Mouse (Mus musculus) hindbrain, embryonic 13.5 days (tissue): ENCODE measurements around the gene Nabp2. TPM values are rescaled to one million over a fixed set of nuclear protein-coding genes. Genes with fewer than 3 reads are reported as not detected.
A peak's percentile ranks its signal among the peaks of the same experiment; 100 is the strongest.

Experiments
- ATAC-seq: fragments of 200-750 bp; cut with Nextera tagmentation; 2 replicates; pipeline ENCODE4 v1.8.0; 2017; ENCODE audit warnings: moderate TSS enrichment; ENCODE audit not compliant: low FRiP score
- H3K27ac ChIP-seq: fragments of 300-500 bp; sonication (generic); 2 replicates; pipeline ENCODE4 v1.5.1; 2015; ENCODE audit warnings: inconsistent platforms, mild to moderate bottlenecking, moderate library complexity
- H3K27me3 ChIP-seq: fragments of 300-500 bp; sonication (generic); 2 replicates; pipeline ENCODE4 v1.6.1; 2015; ENCODE audit warnings: mild to moderate bottlenecking, inconsistent platforms
- H3K36me3 ChIP-seq: fragments of 300-500 bp; sonication (generic); 2 replicates; pipeline ENCODE4 v1.6.1; 2015; ENCODE audit warnings: mild to moderate bottlenecking, inconsistent platforms
- H3K4me1 ChIP-seq: fragments of 300-500 bp; sonication (generic); replicated peaks from 2 replicates; pipeline ENCODE4 v1.6.1; 2015; ENCODE audit warnings: inconsistent platforms
- H3K4me2 ChIP-seq: fragments of 300-500 bp; sonication (generic); 2 replicates; pipeline ENCODE4 v1.6.1; 2015; ENCODE audit warnings: inconsistent platforms, mild to moderate bottlenecking, moderate library complexity
- H3K4me3 ChIP-seq: fragments of 300-500 bp; sonication (generic); 2 replicates; pipeline ENCODE4 v1.5.1; 2015; ENCODE audit warnings: mild to moderate bottlenecking, inconsistent platforms
- H3K9ac ChIP-seq: fragments of 300-500 bp; sonication (generic); 2 replicates; pipeline ENCODE4 v1.6.1; 2015; ENCODE audit warnings: mild to moderate bottlenecking, inconsistent platforms
- H3K9me3 ChIP-seq: fragments of 300-500 bp; sonication (generic); 2 replicates; pipeline ENCODE4 v1.6.1; 2016; ENCODE audit warnings: inconsistent platforms
- whole genome bisulfite sequencing: fragments of 180-500 bp; shearing (Covaris S2); methylation state at CpG from one replicate; pipeline ENCODE4 v1.1.7; 2015; 5-methylcytosine and 5-hydroxymethylcytosine counted together
- polyA plus RNA-seq: library from polyadenylated mRNA; unstranded; fragments of >200 nt; fragmentation: Nextera tagmentation; extraction: Ambion mirVana; gene quantifications from 2 replicates; pipeline ENCODE4 v1.2.1, GENCODE M21; 2015

Nabp2 gene
- polyA plus RNA-seq, 1 experiment from 2014 or later = 126 TPM

DNA sequence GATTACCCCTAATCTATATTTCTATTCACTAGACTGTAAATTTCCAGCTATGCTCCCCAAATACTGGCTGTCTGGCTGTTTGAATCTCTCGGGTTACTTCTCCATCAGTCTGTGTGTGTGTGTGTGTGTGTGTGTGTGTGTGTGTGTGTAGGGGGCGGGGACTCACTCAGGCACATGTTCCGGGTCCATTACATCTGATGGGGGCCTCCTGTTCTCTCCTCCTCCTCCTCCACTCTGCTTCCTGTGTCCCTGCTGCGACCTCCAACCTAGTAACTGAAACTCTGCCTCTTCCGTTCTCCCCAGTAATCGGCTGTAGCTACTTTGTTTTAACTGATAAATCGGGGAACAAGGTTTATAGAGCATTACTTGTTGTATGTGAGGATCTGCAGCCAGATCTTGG, 13.3 kb upstream of the Nabp2 start:
- 77% methylated on average over 7 of the region's 7 CpGs for WGBS
- no peak overlapping the region for H3K4me3 ChIP-seq
- H3K4me1 ChIP-seq = no peaks in the 10 kb centered on the region
- H3K27ac ChIP-seq = no peak overlapping the region
- H3K4me2 ChIP-seq = no peak overlapping the region
- peaks cover 79% of the 10 kb centered on the region for H3K36me3 ChIP-seq
- H3K9ac ChIP-seq = no peak overlapping the region
- H3K27me3 ChIP-seq = no peaks in the 10 kb centered on the region
- no peak for ATAC-seq
- H3K9me3 ChIP-seq = no peaks in the 10 kb centered on the region

DNA sequence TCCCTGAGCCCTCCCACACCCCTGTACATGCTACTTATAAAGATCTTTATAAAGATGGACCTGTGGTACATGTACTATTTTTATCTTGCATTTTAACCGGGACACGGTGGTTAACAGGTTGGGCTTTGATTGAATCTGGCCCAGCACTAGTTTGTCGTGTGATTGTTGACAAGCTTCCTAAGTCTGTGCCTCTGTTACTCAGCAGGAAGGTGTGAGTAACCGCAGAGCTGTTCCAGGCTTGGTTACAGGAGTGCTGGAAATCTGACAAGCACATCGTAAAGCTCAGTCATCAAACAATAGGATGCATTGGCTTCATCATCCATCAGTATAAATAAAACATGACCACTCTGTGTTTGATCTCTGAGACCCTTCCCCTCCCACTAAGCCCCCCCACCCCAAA, 11.1 kb upstream of the Nabp2 start:
- H3K27me3 ChIP-seq = no peaks in the 10 kb centered on the region
- no peak overlapping the region for H3K4me2 ChIP-seq
- no peaks in the 10 kb centered on the region for H3K4me1 ChIP-seq
- H3K9me3 ChIP-seq = no peaks in the 10 kb centered on the region
- H3K9ac ChIP-seq = no peak overlapping the region
- ATAC-seq = no peak
- H3K4me3 ChIP-seq = no peak overlapping the region
- WGBS = 84% methylated on average over 5 of the region's 5 CpGs
- H3K36me3 ChIP-seq = peaks cover 81% of the 10 kb centered on the region
- no peak overlapping the region for H3K27ac ChIP-seq

DNA sequence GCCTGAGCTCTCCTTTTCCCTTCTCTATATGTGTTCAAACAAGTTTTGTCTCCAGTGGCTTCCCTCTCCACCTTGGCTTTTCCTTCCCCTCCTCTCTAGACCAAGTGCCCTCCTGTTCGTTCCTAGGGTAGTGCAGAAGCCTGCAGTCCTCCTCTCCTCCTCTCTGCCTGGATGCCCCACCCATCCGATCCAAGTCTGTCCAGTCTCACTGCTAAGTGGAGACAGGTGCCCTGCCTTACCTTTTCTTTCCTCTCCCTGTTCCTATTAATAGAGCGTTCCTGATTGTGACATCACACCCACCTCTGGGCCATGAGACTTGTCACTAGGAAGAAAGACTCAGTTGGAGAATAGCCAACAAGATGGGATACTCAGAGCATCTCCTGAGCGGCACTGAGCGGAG, 3.6 kb upstream of the Nabp2 start:
- ATAC-seq = no peak
- Histone ChIP-seq H3K9me3 (no peaks in the 10 kb centered on the region), H3K27me3 (no peaks in the 10 kb centered on the region), H3K36me3 (peaks cover 59% of the 10 kb centered on the region), H3K9ac (0 out of 2 replicates have a peak overlapping the region, but pooled peaks have one; percentile 35), H3K4me1 (peaks cover 42% of the 10 kb centered on the region), H3K4me2 (no peak overlapping the region), H3K4me3 (no peak overlapping the region), H3K27ac (no peak overlapping the region)
- WGBS = 95% methylated on average over 5 of the region's 5 CpGs

DNA sequence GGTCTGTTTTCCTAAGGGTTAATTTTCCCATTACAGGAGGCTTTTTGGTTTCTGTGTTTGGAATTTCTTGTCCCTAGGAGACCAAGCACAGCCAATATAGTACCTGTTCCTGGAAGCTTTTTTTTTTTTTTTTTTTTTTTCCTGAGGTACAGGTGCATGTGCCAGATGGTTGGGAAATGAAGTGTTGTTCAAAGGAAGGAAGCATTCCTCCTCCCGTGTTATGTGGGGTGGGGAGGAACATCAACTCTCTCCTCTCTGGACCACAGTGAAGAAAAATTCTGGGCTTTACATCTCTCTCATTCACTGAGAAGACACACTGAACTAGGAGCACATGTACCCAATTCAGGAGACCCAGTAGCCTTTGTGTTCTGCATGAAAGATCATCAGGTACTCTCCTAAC, 1.8 kb upstream of the Nabp2 start:
- no peaks in the 10 kb centered on the region for H3K27me3 ChIP-seq
- H3K36me3 ChIP-seq = peaks cover 42% of the 10 kb centered on the region
- peaks cover 51% of the 10 kb centered on the region for H3K4me1 ChIP-seq
- H3K4me2 ChIP-seq = peak overlapping the region; percentile 90
- peak overlapping the region; percentile 93 for H3K4me3 ChIP-seq
- no peaks in the 10 kb centered on the region for H3K9me3 ChIP-seq
- no peak overlapping the region for H3K27ac ChIP-seq
- peak overlapping the region; percentile 96 for H3K9ac ChIP-seq
- ATAC-seq = no peak
- 61% methylated on average over 1 of the region's 1 CpGs for WGBS

DNA sequence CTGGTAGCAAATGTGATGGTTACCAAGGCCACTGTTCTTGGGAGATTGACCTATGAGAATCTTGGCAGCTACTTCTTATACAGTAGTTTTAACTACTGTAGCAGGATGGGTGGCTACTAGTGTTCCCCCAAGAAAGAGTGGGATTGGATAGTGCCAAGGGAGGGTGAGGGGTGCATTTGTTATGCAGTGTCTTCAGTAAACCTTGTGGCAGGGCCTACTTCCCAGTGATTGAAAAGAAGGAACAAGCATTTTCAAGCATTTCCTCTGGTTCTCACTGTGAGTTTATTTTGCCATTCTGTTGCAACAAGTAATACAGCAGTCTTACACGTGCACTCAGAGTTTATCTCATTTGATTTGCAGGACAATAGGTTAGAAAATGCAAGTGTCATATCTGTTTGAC, 1.3 kb upstream of the Nabp2 start:
- ATAC-seq = no peak
- Histone ChIP-seq H3K4me2 (peak overlapping the region; percentile 90), H3K4me1 (peaks cover 55% of the 10 kb centered on the region), H3K27me3 (no peaks in the 10 kb centered on the region), H3K9ac (peak overlapping the region; percentile 96), H3K27ac (peak overlapping the region; percentile 97), H3K9me3 (no peaks in the 10 kb centered on the region), H3K36me3 (peaks cover 42% of the 10 kb centered on the region), H3K4me3 (peak overlapping the region; percentile 93)
- WGBS = 40% methylated on average over 1 of the region's 1 CpGs

DNA sequence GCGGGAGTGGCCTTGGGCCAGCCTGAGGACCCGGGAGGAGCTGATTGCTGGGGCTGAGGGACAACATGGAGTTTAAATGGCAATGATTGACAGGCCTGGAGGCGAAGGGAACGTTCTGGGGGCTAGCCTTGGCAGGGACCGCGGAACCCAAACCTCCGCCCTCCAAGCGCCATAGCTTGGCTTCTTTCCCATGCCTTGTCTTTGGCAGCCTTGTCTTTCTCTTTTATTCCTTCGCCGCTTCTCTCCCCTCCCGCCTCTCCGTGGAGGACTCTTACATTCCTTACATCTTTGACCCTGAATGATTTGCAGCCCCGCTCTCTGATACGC, 726 bp upstream of the Nabp2 start:
- Histone ChIP-seq H3K9me3 (no peaks in the 10 kb centered on the region), H3K9ac (peak overlapping the region; percentile 96), H3K4me1 (peaks cover 55% of the 10 kb centered on the region), H3K27me3 (no peaks in the 10 kb centered on the region), H3K4me3 (peak overlapping the region; percentile 93), H3K27ac (peak overlapping the region; percentile 97), H3K36me3 (peaks cover 42% of the 10 kb centered on the region), H3K4me2 (peak overlapping the region; percentile 90)
- WGBS = under 1% methylated on average over 14 of the region's 14 CpGs
- ATAC-seq = no peak

DNA sequence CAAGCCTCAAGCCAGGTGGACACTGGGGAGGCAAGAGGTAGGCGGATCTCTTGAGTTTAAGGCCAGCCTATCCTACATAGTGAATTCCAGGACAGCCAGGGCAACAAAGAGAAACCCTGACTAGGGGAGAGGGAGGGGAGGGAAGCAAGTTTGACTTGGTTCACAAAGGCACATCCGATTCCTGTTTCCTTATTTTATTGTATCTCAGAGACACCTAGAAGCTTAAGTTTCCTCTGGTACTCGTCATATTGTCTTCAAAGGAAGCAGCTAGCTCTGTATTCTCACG, 789 bp downstream of the Nabp2 start:
- ATAC-seq = no peak
- H3K4me2 ChIP-seq = peak overlapping the region; percentile 90
- 19% methylated on average over 4 of the region's 4 CpGs for WGBS
- H3K9me3 ChIP-seq = no peaks in the 10 kb centered on the region
- H3K27me3 ChIP-seq = no peaks in the 10 kb centered on the region
- H3K9ac ChIP-seq = peak overlapping the region; percentile 96
- H3K4me1 ChIP-seq = peaks cover 55% of the 10 kb centered on the region
- peak overlapping the region; percentile 93 for H3K4me3 ChIP-seq
- H3K27ac ChIP-seq = peak overlapping the region; percentile 62
- peaks cover 38% of the 10 kb centered on the region for H3K36me3 ChIP-seq

DNA sequence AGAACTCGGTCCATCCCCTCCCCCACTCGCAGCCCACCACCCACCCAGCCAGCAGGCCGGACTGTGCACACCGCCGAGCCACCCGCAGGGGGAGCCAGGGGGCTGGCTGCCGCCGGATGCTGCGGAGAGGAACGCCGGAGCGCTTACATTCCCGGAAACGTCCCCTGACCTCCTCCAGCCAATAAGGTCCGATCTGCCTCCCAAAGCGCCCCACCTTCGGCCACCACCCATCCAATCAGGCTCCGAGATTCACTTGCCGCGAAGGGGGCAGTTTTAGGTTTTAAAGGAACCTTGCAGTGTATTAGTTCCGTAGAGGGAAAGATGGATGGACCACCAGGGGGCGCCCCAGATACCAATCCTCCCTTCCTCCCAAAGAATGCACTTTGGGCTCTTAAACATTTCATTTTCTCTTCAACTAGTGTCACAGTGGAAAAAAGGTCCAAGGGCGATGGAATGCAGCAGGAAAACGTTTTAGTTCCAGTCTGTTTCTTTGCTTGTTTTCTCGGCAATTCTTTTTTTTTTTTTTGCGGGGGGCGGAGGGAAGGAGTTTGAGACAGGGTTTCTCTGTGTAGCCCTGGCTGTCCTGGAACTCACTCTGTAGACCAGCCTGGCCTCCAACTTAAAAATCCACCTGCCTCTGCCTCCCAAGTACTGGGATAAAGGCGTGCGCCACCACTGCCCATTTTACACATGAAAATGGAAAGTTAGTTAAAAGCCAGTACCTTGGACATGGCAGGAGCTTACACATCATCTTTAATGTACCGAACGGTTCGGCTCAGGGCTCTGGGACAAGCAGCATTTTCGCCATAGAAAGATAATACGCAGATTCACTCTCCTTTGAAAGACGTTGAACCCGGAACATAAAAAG, 1.4 kb downstream of the Nabp2 start:
- H3K9me3 ChIP-seq = no peaks in the 10 kb centered on the region
- H3K27ac ChIP-seq = peak overlapping the region; percentile 89
- peaks cover 33% of the 10 kb centered on the region for H3K36me3 ChIP-seq
- 5% methylated on average over 36 of the region's 36 CpGs for WGBS
- peaks cover 53% of the 10 kb centered on the region for H3K4me1 ChIP-seq
- H3K9ac ChIP-seq = peak overlapping the region; percentile 96
- peak overlapping the region; percentile 93 for H3K4me3 ChIP-seq
- H3K4me2 ChIP-seq = peak overlapping the region; percentile 90
- peak; percentile 90 for ATAC-seq
- H3K27me3 ChIP-seq = no peaks in the 10 kb centered on the region

DNA sequence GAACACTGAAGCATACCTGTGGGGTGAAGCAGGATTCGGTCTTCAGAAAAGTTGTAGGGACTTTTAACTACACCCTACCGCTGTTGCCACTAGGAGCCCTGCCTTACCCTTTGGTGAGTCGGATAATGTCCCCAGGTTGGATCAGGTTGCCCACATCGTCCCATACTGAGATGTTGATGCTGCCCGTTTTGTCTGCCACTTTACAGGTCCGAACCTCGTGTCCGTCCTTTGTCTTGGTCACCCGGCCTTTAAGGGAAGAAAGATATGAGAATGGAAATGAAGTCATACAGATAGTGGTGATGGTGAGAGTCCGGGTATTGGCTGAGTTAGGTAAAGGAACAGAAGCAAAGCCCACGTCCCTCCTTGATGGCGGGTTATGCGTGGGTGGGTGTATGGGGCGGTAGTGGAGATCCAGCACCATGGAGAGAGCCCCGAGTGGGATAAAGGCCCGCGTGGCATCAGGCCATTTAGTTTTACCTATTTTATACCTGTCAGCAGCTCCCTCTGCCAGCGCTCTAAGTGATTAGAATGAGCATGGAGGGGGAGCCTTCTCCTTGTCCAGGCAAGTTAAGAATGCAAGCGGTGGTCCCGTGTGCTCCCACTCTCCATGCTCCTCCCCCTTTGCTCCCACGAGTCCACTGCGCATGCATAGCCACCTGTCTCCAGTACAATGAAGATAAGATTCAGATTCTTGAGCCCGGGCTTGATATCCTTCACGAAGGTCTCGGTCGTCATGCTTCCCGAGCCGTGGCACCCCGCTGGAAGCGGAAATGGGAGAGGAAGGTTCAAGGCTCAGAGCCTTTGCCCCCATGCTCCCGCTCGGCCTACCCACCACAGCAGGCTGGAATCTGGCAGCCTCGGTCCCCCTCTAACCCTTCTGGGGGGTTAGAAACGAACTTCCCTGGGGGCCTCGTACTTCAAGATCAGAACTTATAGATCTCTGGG, 2.4 kb downstream of the Nabp2 start:
- peak; percentile 26 for ATAC-seq
- WGBS = 21% methylated on average over 35 of the region's 35 CpGs
- H3K27me3 ChIP-seq = no peaks in the 10 kb centered on the region
- peak overlapping the region; percentile 87 for H3K9ac ChIP-seq
- H3K9me3 ChIP-seq = no peaks in the 10 kb centered on the region
- H3K27ac ChIP-seq = peak overlapping the region; percentile 89
- H3K36me3 ChIP-seq = peaks cover 26% of the 10 kb centered on the region
- peak overlapping the region; percentile 85 for H3K4me2 ChIP-seq
- peak overlapping the region; percentile 93 for H3K4me3 ChIP-seq
- peaks cover 42% of the 10 kb centered on the region for H3K4me1 ChIP-seq

DNA sequence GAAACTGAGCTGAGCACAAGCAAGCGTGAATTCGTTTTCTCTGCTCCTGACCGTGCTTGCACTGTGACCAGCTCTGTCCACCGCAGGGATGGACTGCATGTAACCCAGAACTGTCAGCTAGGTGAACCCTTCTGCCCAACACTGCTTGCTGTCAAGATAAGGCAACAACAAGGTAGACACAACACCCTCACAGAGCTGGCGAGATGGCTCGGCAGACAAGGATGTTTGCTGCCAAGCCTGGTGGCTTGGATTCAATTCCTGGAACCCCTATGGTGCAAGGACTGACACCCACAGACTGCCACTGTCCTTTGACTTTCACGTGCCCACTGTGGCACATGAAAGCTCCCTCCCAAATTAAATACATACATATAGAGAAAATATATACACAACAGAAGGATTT, 7.4 kb downstream of the Nabp2 start:
- Histone ChIP-seq H3K36me3 (peaks cover 31% of the 10 kb centered on the region), H3K27ac (no peak overlapping the region), H3K4me3 (no peak overlapping the region), H3K4me1 (peaks cover 13% of the 10 kb centered on the region), H3K27me3 (no peaks in the 10 kb centered on the region), H3K4me2 (no peak overlapping the region), H3K9ac (no peak overlapping the region), H3K9me3 (no peaks in the 10 kb centered on the region)
- 90% methylated on average over 7 of the region's 7 CpGs for WGBS
- no peak for ATAC-seq

DNA sequence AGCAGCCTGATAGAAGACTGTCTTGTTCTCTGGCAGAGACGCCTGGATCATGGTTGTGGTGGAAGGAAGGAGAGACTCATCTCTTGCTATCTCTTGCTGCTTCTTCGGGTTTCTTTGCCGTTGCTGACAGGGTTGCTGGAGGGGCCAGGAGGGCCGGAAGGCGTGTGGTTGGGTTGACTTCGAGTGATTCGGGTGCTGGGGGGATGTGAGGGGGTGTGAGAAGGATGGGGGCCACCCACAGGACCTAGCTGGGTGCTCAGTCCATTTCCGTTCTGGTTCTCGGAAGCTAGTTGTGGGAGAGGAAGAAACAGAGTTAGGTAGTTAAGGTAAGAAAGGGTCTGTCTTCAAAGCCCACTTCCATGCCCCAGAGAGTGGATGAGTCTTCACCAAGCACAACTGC, 9.7 kb downstream of the Nabp2 start:
- 78% methylated on average over 9 of the region's 9 CpGs for WGBS

DNA sequence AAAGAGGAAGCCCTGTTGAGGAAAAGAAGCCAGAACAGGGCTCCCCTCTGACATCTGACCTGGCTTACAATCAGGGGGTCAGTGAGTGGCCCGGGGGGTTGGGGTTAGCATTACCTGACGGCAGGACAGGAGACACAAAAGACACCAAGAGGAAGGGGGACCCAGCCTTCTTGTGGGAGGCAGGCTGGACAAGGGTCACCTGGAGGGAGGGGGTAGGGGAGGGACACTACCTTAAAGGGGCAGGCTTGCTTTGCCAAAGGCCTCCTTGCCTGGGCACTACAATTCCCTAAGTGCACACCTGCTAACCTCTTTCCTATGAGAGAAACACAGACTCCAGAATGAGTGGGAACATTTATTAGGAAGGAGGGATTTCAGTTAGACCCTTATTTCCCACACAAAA, 10.2 kb downstream of the Nabp2 start, which contains the start of gene Slc39a5:
Gene Slc39a5, minus strand, starts transcription at position 174 of the 400 bp plus-strand sequence.
- WGBS = 21% methylated on average over 2 of the region's 2 CpGs
- no peaks in the 10 kb centered on the region for H3K27me3 ChIP-seq
- no peak within 1 kb of the TSS for H3K4me3 ChIP-seq
- H3K9ac ChIP-seq = no peak within 1 kb of the TSS
- H3K9me3 ChIP-seq = no peaks in the 10 kb centered on the region
- peaks cover 22% of the 10 kb centered on the region for H3K4me1 ChIP-seq
- peaks cover 27% of the 10 kb centered on the region for H3K36me3 ChIP-seq
- no peak within 1 kb of the TSS for H3K4me2 ChIP-seq
- H3K27ac ChIP-seq = no peak within 1 kb of the TSS
- no peak for ATAC-seq

More for the DNA sequence above, 9.7 kb downstream of the Nabp2 start:
- H3K9ac ChIP-seq = no peak overlapping the region
- no peaks in the 10 kb centered on the region for H3K9me3 ChIP-seq
- H3K36me3 ChIP-seq = peaks cover 26% of the 10 kb centered on the region
- H3K27ac ChIP-seq = no peak overlapping the region
- H3K4me1 ChIP-seq = peaks cover 17% of the 10 kb centered on the region
- H3K4me3 ChIP-seq = no peak overlapping the region
- H3K27me3 ChIP-seq = no peaks in the 10 kb centered on the region
- no peak for ATAC-seq
- no peak overlapping the region for H3K4me2 ChIP-seq
